Mouse (Mus musculus): ENCODE measurements around the gene Adgrv1.
A peak's percentile ranks its signal among the peaks of the same experiment; 100 is the strongest.

Gene Adgrv1

DNA sequence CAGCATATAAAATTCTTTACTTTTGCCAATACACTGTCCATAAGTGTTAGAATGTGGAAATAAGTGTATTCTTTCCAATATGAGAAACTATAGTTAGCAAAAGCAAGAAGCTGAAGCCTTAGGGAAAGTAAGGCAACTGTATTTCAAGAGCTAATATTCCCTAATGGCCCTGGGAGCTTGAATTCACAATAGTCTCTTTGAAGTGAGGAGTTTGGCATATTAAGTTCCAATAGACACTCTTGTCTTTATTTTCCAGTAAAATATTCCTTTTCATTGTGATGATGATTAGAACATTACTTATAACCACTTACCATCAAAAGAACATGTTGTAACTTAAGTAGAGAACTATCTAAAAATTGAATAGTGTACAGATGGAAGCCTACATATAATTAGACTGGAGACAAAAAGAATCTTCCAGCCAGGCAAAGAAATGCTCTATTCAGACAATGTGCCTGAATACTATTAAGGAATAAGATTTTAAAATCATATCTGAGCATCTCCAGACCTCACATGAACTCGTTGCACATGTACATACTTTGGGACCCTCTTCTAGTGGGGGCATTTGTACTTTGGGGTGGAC lies 225.0 kb downstream of the Adgrv1 start:
- no peak for DNase-seq

DNA sequence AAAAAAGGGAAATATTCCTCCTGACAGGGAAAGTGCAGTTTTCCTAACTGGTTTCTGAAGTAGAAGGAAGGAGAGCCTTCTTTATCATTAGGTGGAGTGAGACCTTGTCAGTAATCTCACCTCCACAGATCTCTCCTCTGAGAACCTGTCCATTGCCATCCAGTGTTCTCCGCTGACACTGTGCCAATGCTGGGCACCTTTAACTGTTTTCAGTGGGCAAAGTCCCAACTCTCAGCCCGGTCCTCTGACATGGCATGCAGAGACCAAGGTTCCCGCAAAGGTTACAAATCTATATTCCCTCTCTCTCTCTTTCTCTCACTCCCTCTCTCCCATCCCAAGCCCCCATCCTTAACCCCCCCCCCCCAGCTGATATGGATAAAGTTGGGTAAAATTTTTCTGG lies 230.1 kb downstream of the Adgrv1 start:
- peak; percentile 6 to 8 for DNase-seq

- DNase-seq: no peak
These were observed 230.8 kb downstream of the Adgrv1 start for GRCm38 (mm10) chr13:81402191-81402590.

DNA sequence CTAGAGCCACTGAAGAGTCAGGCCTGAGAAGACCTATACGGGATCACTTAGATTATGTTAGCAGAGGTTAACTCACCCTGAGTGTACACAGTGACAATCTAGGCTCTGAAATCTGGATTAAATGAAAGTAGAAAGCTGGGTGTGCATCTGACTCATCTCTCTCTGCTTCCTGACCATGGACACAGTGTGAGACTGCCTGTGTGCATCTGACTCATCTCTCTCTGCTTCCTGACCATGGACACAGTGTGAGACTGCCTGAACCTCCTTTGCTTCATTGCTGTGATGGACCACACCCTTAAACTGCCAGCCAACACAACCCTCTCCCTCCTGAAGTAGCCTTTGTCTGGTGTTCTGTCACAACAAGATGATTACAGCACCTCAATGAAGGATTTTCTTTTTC lies 231.2 kb downstream of the Adgrv1 start:
- DNase-seq: no peak

- DNase-seq: no peak
These were observed 247.2 kb downstream of the Adgrv1 start for GRCm38 (mm10) chr13:81385597-81386362.

DNA sequence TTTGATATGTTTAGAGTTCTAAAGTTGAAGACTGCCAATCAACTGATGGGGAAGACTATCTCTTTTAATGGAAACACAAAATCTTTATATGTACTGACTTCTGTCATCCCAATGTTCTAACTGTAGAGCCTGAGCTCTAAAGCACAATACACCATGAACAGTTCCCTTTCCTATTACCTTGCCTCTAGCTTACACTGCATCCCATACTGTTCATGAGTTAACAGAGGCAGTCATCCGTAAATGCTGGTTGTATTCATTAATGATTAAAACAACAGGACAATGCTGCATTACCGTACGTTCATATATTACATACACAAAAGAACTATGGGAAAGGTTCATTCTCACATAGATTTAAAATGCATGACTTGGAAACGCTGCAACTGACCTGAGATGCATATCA lies 251.1 kb downstream of the Adgrv1 start:
- no peak for DNase-seq

- DNase-seq: no peak
These were observed 262.0 kb downstream of the Adgrv1 start for GRCm38 (mm10) chr13:81370801-81371456.

DNA sequence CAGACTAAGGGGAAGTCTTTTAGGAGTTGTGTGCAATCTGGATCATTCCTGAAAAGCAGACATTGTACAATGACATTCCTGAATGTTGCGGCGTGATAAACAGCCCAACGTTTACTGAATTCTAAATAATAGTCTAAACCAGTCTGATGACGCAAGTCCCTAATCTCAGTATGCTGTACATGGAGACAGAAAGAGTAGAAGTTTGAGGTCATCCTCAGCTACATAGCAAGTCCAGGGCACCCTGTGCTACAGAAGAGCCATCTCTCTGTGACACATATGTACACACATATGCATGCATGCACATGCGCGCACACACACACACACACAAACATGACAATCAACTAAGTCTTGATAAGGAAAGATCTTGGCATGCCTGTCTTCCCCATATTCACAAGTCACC lies 262.8 kb downstream of the Adgrv1 start:
- no peak for DNase-seq

DNA sequence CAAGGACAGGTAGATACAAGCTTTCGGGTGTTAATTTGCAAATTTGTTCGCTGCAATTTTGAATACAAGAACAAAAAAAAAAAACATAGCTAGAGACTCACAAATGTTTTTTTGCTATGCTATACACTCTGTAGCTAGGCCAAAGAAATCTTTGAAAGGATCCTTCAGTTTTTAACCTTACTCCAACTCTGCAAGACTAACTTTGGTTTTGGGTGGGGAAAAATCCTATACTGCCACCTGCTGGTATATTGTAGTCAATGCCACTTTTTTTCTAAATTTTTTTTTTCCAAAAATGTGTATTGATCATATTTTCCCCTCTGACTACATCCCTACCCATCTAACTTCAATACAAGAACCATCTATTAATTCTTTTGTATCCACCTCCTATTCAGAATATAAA lies 263.4 kb downstream of the Adgrv1 start:
- no peak for DNase-seq

DNA sequence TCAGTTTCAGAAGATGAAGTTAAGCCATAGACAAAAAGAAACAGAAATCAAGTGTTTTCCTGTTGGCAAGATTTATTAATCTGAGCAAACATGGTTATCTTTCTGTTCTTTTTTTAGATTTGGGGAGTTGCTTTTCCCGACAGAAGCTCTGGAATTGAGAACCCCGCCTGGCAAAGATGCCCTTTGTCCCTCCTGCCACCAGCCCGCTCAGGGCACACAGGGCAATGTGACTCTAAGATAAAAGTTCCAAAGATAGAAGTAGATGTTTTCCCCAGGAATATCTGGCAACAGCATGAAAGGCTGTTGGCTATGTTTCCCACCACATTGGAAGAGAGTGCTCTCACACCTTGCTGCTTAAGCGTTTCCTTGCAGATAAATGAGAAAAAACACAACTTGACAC lies 264.0 kb downstream of the Adgrv1 start:
- no peak for DNase-seq

- no peak for DNase-seq
These were observed 265.1 kb downstream of the Adgrv1 start for GRCm38 (mm10) chr13:81367681-81368376.

DNA sequence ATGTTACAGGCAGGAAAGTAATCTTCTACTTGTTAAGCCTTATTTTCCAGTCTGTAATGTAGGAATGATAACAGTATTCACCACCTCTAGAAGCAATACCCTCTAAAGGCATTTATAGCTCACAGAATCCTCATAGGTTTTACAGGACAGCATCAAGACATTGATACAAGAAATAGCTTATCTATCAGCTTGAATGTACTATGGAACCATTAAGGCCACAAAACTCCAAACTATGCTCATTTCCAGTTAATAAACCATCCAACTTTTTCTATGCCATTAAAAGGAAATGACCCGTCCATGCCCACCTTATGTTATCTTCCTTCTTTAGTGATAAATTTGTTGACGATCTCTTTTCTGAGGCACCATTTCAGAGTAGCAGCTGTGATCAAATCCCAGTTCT lies 272.6 kb downstream of the Adgrv1 start:
- no peak for DNase-seq

DNA sequence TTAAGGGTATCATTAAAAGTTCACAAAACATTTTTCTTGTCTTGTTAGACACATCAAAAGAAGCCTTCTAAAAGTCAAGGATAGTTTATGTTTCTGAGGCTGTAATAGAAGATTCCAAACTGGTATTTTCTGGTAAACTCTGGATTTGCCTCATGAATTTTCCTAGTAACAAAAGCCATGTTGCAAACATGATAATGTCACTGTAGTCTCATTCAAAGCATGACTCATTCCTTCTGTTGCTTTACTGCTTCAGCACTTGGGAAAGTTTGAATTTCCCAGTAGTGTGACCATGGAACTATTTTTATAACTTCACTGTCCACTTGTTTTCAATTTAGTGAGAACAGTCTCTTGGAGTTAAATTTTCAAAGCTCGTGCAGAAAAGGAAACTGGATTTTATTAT lies 274.2 kb downstream of the Adgrv1 start:
- DNase-seq: no peak

DNA sequence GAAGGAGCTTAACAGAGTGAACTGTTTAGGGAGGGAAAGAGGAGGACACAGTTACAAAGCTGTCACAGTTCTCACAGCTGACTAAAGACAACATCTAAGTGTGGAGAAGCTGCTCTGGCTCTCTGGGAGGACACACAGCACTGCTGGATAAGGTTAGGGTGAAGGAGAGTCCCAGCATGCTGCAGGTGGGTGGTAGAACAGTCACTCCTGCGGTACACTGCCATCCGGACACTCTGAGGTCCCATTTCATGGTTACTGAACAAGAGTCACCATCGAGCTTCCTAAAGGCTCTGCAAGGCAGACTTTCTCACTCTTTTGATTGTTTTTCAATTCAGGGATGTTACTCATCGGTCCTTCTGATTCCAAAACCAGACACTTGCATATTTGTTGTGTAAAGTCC lies 274.6 kb downstream of the Adgrv1 start:
- DNase-seq: no peak

DNA sequence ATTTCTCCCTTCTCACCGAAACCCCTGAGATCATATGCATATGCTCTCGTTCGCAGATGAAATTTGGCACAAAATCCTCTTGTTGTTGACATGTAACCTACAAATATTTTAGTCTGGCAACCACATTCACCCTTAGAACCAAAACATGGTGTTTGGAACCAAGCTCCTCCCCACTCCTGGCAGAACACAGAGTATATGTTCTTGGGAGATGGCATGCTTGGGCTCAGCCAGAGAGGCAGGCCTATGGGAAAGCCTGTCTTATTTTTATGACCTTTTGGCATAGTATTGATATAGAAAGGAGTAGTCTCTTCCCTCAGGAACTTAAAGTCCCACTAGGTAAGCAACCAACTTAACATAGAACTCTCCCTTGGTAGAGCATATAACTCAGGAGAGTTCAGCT lies 275.7 kb downstream of the Adgrv1 start:
- DNase-seq: no peak

DNA sequence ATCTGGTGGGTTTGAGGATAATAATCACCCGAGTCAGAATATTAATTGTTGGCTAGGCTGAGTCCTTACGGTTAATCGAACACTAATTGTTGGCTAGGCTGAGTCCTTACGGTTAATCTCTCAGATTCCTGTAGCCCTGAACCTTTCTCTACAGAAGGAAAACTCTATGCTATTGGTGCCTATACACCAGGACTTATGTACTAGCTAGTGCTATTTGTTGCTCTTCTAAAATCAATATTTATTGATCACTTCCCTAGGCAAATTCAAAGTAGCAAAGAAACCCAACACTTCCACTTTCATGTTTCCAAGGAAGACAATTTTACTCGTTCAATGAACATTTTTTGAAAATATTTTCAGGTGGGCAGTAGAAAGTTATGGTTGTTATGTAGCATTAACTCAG lies 278.4 kb downstream of the Adgrv1 start:
- DNase-seq: no peak

- DNase-seq: no peak
These were observed 280.7 kb downstream of the Adgrv1 start for GRCm38 (mm10) chr13:81352296-81352695.

DNA sequence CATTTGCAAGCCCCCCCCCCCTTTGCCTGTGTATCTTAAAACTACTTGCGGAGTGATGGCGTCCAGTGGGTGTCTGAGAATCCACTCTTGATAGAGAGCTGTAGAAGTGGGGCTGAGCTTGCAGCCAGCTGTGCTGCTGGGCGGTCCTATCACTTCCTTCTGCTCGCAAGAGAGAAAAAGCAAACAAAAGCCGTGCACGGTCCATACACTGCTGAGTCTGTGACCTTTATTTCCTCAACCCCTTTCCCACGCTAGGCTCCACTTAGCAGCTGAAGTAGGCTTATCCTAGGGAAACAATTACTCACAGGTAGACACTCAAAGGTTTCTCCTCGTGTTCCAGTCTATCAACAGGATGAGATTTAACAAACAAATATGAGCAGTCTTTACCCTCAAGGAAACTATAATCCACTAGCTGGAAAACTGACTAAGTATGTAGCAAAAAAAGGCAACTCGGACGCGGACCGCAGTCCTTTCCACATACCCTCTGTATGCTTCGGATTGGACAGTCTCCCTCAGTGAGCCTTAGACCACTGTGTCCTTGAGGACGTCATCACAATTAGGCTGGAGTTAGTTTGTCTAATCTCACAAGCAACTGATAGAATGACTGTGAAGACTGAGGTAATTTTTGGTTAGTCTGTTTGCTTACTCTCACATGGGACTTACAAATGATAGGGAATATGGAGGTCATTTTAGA lies 281.3 kb downstream of the Adgrv1 start:
- no peak for DNase-seq

DNA sequence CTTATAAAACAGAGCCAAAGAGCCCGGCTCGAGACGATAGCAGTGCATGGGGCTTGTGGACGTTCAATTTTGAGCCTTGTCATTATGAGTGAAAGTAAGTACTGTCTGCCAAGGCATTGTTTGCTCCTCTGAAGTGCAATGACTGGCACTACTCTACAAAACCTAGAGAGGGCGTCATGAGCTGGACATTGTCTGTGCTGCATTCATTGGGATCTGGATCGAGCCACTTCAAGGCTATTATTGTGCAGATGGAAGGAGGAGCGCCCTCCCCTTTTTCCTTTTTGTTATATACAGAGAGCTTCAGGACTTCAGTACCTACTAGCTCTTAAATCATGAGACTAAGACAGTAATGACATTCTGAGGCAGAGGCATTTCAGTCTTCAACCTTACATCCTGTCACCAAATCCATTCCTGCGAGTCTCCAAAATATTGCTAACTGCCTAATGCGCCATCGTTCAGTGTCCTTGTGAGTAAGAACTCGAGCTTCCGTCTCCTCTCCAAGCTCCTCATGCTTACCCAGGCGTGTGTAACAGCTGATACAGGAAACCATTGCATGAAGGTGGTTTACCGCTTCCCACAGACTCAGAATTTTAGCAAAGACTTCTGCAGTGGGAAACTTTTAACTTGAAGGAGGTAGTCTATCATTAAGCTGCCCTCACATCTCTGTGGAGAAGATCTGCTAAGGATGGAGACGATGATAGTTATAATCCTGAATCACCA lies 285.5 kb downstream of the Adgrv1 start:
- DNase-seq: no peak

GRCm38 (mm10) chr13:81342987-81343596 lies 289.9 kb downstream of the Adgrv1 start:
- no peak for DNase-seq

DNA sequence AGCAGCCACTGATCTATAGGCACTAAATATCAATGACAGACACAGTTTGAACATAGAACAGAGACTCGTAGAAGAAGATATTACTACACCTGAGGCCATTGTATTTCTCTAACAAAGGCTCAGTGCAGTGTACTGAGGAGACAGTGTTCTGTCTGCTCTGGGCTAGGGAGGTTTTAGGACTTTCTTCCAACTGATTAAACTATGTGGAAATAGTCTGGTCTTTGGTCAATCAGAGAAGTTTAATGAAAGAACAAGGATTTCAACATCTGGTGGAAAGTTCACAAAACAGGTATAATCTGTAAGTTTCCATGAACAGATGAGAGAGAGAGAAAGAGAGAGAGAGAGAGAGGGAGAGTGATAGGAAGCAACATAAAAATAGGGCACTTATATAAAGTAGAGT lies 297.7 kb downstream of the Adgrv1 start:
- no peak for DNase-seq

- DNase-seq: no peak
These were observed 300.9 kb downstream of the Adgrv1 start for GRCm38 (mm10) chr13:81332018-81332417.
